Mouse (Mus musculus) splenic B cell, adult 2 months (primary cell): ENCODE results near the gene Sp6.

ENCODE experiments used
- DNase-seq: peaks from one replicate; pipeline ENCODE4 v3.0.0-alpha.2; 2011; ENCODE audit warnings: low read depth, low spot score
- H3K27me3 ChIP-seq: 2 replicates; pipeline ENCODE4 v1.6.1; 2012; ENCODE audit warnings: mild to moderate bottlenecking, low read length, moderate library complexity, mixed read lengths; ENCODE audit not compliant: control insufficient read depth, poor library complexity, insufficient read depth, severe bottlenecking
- H3K36me3 ChIP-seq: 2 replicates; pipeline ENCODE4 v1.6.1; 2012; ENCODE audit warnings: mild to moderate bottlenecking, low read length, moderate library complexity, mixed read lengths; ENCODE audit not compliant: control insufficient read depth, poor library complexity, insufficient read depth, severe bottlenecking

The Sp6 gene

DNA sequence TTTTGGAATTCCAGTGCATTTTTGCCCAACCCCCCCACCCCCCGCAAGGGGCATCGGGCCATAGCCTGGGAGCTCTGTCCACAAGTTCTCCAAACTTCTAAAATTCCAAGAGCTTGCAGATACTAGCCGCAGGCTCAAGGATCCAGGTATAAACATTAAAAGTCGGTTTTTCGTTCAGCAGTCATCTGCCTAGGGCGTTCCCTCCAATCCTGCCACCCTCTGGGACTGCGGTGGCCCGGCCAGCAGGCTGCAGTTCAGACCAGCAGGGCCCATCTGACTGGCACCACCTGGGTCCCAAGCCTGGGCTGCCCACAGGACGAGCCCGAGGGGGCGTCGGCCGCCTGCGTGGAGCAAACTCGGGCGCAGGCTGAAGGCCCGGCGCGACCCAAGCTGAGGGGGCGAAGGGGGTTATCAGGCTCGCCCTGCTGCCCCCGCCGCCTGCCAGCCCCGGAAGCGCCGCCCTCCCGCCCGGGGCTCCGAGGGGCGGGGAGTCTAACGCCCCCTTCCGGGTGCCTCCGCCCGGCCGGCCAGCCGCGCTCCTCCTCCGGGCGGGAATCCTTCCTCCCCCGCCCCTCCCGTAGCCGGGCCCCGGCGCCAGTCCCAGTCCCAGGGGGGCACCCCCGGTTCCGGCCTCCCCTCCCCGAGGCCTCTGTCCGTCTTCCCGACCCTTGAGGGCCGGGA, 36.1 kb upstream of the Sp6 start:
- Histone ChIP-seq H3K27me3 (no peaks in the 10 kb centered on the region), H3K36me3 (no peaks in the 10 kb centered on the region)
- DNase-seq = peak; percentile 90

DNA sequence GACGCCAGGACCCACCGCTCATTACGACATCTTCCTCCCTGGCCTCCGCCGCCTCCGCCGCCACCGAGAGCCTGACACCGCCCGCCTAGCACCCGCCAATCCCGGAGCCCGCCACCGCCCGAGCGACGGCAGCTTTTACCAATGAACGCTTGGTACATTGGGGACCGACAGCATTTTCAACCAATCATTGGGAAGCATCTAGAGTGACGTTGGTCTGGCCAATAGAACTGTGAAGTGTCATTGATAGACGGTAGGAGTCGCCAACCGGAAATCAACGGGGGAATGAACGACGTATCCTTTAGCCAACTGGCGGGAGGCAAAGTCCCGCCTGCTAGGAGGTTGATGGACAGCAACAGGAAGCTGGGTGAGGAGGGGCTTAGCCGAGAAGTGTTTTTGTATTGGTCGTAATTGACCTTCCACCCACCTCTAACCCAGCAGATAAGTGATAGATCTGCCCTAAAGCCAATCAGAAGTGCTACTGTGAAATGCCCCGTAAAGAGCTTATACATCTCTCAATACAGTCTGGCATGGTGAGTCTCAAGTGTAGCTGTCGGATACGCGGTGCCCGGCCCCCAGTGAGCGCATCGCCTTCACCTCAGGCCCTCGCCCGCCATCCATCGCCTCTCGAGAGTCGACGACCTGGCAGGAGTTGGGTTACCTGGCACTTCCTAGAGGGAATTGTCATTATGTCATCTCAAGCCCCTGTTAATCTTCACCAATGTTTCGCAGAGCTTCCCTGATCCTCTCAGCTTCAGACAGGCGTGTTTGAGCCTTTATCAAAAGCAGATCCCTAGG, 35.4 kb upstream of the Sp6 start:
- peak; percentile 100 for DNase-seq
- no peaks in the 10 kb centered on the region for H3K36me3 ChIP-seq
- H3K27me3 ChIP-seq = no peaks in the 10 kb centered on the region

DNA sequence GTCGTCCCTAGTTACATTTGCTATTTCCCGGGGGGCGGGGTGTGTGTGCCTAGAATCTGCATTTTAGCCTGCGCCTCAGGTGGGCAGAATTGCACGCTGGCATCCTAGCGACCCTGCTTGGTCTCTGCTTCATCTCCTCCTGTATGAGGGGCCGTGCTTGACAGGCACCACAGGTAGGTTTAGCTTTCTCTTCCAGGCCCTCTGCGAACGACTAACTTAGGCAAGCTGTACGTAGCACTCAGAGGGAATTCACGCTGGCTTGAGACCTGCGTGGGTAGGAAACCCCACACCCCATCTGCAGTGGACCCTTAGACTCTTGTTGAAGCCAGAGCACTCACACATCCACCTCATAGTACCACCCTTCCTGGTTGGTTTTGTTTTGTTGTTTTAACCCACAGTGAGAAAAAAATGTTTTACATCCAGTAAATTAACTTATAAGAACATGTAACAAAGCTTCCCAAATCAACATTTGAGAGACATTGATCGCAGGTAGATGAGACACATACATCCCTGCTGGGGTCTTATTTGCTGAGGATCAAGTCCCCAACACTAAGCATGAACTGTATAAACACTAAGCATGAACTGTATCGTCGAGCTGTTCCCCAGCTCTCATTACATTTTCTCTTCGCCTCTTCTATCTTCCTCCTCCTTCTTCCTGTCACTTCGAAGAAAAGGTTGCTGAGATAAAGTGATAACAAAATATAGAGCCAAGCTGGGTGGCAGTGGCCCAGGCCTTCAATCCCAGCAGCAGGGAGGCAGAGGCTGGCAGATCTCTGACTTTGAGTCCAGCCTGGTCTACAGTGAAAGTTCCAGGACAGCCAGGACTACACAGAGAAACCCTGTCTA, 34.6 kb upstream of the Sp6 start:
- no peak for DNase-seq
- Histone ChIP-seq H3K36me3 (no peaks in the 10 kb centered on the region), H3K27me3 (no peaks in the 10 kb centered on the region)

DNA sequence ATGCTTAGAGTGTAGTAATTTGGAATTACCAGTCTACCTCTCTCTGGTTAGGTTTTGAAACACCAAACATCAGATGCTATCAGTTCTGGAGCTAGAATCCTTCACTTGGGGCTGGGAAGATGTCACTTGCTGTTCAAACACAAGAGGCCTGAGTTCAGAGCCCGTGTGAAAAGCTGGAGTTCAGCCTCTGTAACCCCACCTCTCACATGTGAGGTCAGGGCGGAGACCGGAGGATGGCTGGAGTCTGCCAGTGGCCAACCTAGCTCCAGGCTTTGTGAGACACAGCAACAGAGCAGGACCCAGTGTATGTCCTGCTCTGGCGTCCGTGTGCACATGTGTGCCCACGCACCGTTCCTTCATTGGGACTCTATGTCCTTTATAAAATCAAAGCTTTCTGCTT, 33.9 kb upstream of the Sp6 start:
- H3K36me3 ChIP-seq = no peaks in the 10 kb centered on the region
- H3K27me3 ChIP-seq = no peaks in the 10 kb centered on the region
- DNase-seq = no peak

DNA sequence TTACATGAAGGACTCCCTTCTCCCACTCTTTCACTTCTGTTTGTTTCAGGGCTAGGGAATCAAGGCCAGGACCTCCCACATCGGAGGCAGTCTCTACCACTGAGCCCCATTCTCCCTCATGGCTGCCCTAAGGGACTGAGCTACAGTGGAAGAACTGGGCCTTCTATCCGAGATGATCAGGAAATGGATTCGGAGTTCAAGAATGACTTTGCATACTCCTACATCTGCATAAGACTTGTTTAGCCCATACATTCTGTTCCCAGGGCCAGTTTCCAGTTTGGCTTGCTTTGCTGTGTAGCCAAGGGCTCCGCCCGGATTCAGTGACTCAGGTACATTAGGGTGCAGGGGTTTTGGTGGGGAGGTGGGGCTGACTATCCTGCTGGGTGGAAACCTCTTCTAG, 33.2 kb upstream of the Sp6 start:
- DNase-seq = no peak
- Histone ChIP-seq H3K27me3 (no peaks in the 10 kb centered on the region), H3K36me3 (no peaks in the 10 kb centered on the region)

DNA sequence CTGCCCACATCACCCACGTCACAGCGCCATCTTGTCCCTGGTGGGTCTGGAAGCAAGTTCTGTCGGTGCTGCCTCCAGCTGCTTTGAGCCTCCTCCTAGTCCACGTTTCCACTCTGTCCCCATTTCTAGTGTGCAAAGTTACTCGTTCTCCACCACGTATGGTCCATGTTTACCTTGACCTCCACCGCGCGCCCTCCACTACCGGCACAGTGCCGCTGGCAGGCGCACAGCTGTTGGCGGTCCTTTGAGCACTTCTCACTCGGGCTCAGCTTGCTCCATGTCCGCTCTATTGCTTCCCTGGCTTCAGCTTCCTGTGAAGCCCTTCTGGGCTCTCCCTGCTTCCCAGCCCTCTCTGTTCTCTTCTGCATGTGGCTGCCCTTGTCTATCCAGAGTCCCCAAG, 31.7 kb upstream of the Sp6 start:
- Histone ChIP-seq H3K27me3 (no peaks in the 10 kb centered on the region), H3K36me3 (no peaks in the 10 kb centered on the region)
- DNase-seq = no peak

DNA sequence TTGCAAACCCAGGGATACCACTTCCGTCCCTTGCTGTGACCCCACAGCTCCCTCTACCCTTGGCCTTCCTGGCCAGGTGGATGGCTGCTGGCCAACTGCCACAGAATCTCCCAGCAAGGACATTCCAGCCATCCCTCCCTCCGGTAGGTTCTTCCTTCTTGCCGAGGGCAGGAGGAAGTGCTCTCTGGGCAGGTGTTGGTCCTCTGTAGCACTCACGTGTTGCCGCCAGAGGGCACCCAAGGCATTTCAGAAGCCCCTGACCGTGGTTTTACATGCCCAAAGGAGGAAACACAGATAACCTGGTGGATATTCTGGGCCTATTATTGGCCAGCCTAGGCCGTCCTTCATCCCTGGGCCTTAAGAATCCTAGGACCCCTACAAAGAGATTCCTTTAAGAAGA, 30.8 kb upstream of the Sp6 start:
- peak; percentile 93 for DNase-seq
- Histone ChIP-seq H3K36me3 (no peaks in the 10 kb centered on the region), H3K27me3 (no peaks in the 10 kb centered on the region)

DNA sequence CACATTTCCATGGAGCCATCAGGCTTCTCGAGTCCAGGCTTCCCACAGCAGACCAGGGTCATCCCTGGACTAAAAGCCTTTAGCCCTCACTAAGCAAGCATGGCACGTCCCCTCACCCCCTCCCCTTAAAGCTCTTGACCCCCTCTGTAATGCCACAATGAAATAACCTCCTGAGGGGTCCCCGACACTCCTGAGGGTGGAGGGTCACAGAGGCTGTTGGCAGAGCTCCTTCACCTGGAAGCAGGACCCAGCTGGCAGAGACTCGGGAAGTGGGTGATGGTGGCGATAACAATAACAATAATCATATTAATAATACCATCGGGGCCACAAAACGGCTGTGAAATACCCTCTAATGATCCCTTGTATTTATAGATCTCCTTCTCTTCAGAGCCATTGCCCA, 30.3 kb upstream of the Sp6 start, which contains the start of gene Sp2:
TSS of gene Sp2 (minus strand) at position 101 of the 400 bp plus-strand sequence.
- Histone ChIP-seq H3K36me3 (no peaks in the 10 kb centered on the region), H3K27me3 (no peaks in the 10 kb centered on the region)
- DNase-seq = no peak

DNA sequence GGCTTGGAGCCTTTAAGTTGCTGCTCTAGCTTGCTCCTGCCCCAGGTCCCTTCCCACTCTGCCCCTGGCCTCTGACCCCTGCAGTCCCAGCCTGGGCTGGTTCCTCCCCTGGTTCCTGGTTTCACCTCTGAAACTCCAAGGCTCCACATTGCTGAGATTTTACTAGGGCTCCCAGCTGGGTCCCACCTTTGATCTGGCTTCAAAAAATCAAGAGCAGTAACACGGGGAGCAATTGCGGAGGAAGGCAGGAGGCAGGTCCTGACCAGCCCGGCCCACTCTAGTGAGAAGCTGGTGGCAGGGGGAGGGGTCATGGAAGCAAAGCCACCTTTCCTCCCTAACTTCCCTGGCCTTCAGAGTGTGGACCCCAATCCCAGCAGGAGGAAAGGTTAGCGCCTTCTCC, 28.3 kb upstream of the Sp6 start:
- Histone ChIP-seq H3K27me3 (no peaks in the 10 kb centered on the region), H3K36me3 (no peaks in the 10 kb centered on the region)
- no peak for DNase-seq

DNA sequence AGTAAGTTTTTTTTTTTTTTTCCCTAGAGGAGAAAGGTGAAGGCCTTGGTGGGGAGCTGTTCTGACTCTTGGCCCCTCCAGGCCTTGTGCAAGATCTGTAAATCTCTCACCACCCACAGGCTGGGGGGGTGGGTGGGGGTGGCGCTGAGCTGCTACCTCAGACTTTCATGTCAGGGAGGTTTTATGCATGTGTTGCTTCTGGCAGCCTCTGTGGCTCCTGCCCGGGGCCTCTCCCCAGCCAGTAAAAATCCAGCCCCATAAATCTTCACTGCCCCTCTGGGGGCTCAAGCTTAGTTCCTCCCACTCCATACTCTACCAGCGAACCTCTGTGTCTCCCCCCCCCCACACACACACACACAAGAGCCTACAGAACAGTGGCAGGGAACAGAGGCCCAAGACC, 26.7 kb upstream of the Sp6 start:
- no peak for DNase-seq
- Histone ChIP-seq H3K27me3 (no peaks in the 10 kb centered on the region), H3K36me3 (no peaks in the 10 kb centered on the region)

DNA sequence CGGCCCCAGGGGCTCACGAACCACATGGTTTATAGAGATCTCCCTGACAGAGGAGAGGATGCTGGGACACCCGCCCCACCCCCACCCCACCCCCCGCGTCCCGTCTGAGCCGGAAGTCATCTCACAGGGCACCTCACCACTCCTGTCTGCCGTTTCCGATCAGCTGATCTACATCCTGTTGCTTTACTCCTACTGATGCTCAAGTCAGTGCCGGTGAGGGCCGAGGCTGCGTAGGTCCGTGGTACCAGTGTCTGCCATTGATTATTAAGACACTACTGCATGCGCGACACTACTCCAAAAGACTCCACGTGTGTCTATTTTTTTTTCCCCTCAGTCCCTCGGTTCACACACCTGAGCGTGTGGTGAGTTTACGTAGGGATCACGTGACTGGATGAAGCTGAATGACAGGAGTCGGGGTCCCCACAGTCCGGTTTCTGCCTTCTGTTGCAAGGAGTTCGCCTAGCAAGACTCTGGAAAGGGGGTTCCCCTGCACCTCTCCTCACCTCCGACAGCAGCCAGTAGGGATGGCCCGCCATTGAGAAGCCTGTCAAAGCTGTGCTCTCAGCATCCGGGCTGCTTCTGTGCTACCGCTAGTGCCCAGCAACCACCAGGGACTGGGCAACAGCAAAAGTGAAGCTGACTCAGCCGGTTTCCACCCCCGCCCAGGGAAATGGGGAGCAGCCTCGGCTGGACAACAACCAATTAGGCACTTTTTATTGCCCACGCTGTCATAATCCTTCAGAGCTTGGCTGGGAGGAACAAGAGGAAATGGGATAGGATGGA, 25.1 kb upstream of the Sp6 start:
- no peaks in the 10 kb centered on the region for H3K27me3 ChIP-seq
- peak; percentile 92 for DNase-seq

DNA sequence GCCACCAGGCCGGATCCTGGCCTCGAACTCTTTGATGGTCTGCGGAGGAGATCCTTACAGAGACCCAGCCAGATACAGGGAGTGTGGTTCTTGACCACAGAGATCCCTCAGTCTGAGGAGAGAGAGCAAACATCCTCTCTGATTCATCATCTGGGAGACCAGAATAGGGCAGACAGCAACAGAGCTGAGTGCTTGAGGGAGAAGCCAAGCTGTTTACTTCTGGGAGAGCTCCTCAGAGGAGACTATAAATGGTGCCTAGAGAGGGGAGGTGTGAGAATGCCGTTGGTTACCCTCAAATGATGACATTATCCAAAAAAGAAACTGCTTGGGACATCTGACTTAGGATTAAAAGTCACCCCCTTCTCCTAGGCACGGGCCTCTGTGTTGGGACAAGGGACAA, 21.7 kb upstream of the Sp6 start:
- no peaks in the 10 kb centered on the region for H3K27me3 ChIP-seq
- DNase-seq = no peak

More for the DNA sequence above, 25.1 kb upstream of the Sp6 start:
- no peaks in the 10 kb centered on the region for H3K36me3 ChIP-seq

DNA sequence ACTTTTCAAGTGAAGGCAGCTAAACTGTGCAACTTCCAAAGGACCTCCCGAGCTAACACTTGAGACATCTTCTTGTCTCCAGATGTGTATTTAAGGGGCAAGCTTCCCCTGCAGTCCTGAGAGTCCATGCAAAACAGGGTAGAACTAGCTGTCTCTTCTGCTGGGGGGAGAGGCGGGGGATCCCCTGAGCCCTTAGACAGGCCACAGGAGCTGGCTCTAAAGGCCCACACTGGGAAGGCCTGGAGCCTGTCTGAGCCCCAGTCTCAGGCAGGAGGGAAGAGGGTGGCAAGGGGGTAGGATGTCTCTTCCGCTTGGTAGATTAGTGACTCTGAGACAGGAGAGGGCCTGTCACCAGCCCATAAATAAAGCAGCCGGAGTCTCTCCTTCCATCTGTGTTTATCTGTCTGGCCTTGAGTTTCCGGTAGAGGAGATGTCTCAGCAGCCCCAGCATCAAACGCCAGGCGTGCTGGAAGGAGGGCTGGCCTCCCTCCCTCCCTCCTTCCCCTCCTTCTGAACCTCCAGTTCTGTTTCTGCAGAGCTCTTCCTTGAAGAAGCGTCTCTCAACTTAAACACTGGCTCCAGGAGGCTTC, 20.4 kb upstream of the Sp6 start:
- Histone ChIP-seq H3K27me3 (no peaks in the 10 kb centered on the region), H3K36me3 (no peaks in the 10 kb centered on the region)
- DNase-seq = no peak

More for the DNA sequence above, 21.7 kb upstream of the Sp6 start:
- no peaks in the 10 kb centered on the region for H3K36me3 ChIP-seq

DNA sequence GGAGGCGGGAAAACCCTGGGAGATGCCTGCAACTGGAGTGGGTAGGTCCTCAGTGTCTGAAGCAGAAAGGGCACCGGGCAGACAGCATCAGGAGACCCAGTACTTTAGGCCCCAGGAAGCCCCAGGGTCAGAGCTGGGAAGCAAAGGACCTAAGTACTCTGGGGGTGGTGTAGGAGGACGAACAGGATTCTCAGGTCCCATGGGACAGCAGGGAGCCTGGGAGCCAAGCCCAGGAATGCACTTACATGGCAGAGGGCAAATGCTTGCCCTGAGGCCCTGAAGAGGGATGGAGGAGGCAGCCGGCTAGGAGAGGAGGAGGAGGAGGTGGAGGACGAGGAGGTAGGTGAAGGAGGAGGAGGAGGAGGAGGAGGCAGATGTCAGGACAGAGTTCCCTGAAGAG, 18.2 kb upstream of the Sp6 start:
- H3K36me3 ChIP-seq = no peaks in the 10 kb centered on the region
- no peak for DNase-seq
- no peaks in the 10 kb centered on the region for H3K27me3 ChIP-seq
